Mouse (Mus musculus): Measurements from ENCODE around the gene Apoc2.

DNA sequence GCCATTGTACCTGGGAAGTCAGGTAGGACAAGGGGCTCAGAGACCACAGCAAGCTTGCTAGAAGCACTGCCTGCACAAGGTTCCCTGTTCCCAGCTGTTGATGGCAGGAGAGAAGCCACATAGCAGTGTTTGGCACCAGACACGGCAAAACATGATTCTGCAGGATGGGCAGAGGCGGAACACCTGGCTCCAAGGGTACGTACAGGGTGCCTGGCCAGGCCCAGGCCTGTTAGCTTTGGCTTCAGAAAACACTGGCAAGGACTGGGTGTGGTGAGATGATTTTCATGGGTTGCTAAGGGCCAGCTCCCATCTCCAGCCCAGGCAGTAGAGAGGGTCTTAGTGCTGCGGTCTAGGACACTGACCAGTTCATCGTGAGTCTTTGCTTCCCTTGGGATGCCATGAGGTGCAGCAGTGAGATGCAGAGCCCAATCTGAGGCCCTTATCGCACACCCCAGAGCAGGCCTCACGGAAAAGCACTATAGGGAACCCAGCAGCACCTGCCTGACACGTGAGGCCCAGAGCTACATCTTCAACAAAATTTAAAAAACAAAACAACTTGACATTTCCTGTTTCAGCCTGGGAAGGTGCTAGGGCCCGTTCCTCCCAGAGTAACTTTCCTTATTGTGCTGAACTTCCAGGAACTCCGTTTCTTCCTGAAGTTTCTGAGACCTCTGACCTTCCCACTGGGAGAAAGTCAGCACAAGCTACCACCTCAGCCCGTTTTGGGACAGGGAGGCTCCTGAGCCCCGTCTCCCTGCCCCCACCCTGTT is 22.7 kb upstream of the Apoc2 start:
- TF ChIP-seq ZNF384 (IDR thresholded peaks at IDR 0.05; ENCODE audit: low read depth, low read length) = no peak
- no peak for TF ChIP-seq ZC3H11A (IDR thresholded peaks at IDR 0.05; ENCODE audit: borderline replicate concordance, low read depth, low read length)
- no peak for TF ChIP-seq HCFC1 (IDR thresholded peaks at IDR 0.05; ENCODE audit: borderline replicate concordance, insufficient read depth, low read length)
- TF ChIP-seq CHD2 (IDR thresholded peaks at IDR 0.05; ENCODE audit: low read depth, low read length) = no peak
- TF ChIP-seq MAFK (IDR thresholded peaks at IDR 0.05; ENCODE audit: insufficient read depth, low read depth, low read length) = no peak

Measured in ES-E14 (cell line).